Mouse (Mus musculus) limb, embryonic 12.5 days (tissue): ENCODE measurements around the gene P2ry4. TPM values are rescaled to one million over a fixed set of nuclear protein-coding genes. Genes with fewer than 3 reads are reported as not detected.

Experiments
- ATAC-seq: fragments of 200-750 bp; cut with Nextera tagmentation; 2 replicates; pipeline ENCODE4 v1.8.0; 2017; ENCODE audit warnings: low read depth, moderate TSS enrichment; ENCODE audit not compliant: insufficient number of reproducible peaks, insufficient read depth, low FRiP score, low TSS enrichment
- H3K27ac ChIP-seq: fragments of 300-500 bp; sonication (generic); 2 replicates; pipeline ENCODE4 v1.5.1; 2016; ENCODE audit warnings: mild to moderate bottlenecking, moderate library complexity
- H3K27me3 ChIP-seq: fragments of 300-500 bp; sonication (generic); 2 replicates; pipeline ENCODE4 v1.6.1; 2016; ENCODE audit warnings: mild to moderate bottlenecking, moderate library complexity
- H3K36me3 ChIP-seq: fragments of 300-500 bp; sonication (generic); 2 replicates; pipeline ENCODE4 v1.6.1; 2016; ENCODE audit warnings: mild to moderate bottlenecking, moderate library complexity
- H3K4me1 ChIP-seq: fragments of 300-500 bp; sonication (generic); replicated peaks from 2 replicates; pipeline ENCODE4 v1.6.1; 2016
- H3K4me2 ChIP-seq: fragments of 300-500 bp; sonication (generic); 2 replicates; pipeline ENCODE4 v1.6.1; 2016; ENCODE audit warnings: mild to moderate bottlenecking, moderate library complexity
- H3K4me3 ChIP-seq: fragments of 300-500 bp; sonication (generic); replicated peaks from 2 replicates; pipeline ENCODE4 v1.5.1; 2016; ENCODE audit warnings: mild to moderate bottlenecking
- H3K9ac ChIP-seq: fragments of 300-500 bp; sonication (generic); replicated peaks from 2 replicates; pipeline ENCODE4 v1.6.1; 2016; ENCODE audit warnings: mild to moderate bottlenecking, moderate library complexity
- H3K9me3 ChIP-seq: fragments of 300-500 bp; sonication (generic); 2 replicates; pipeline ENCODE4 v1.6.1; 2016; ENCODE audit warnings: mild to moderate bottlenecking, moderate library complexity
- WGBS: fragments of 180-500 bp; shearing (Covaris S2); methylation state at CpG from one replicate; pipeline ENCODE4 v1.1.7; 2016; 5-methylcytosine and 5-hydroxymethylcytosine counted together
- polyA plus RNA-seq: library from polyadenylated mRNA; unstranded; fragments of >200 nt; fragmentation: Nextera tagmentation; extraction: Ambion mirVana; gene quantifications from 2 replicates; pipeline ENCODE4 v1.2.1, GENCODE M21; 2016

The P2ry4 gene
- polyA plus RNA-seq, 1 experiment from 2014 or later, result not detected

GRCm38 (mm10) chrX:100597439-100597838 is 2.8 kb upstream of the P2ry4 start:
- 25% methylated on average over 5 of the region's 5 CpGs for WGBS

DNA sequence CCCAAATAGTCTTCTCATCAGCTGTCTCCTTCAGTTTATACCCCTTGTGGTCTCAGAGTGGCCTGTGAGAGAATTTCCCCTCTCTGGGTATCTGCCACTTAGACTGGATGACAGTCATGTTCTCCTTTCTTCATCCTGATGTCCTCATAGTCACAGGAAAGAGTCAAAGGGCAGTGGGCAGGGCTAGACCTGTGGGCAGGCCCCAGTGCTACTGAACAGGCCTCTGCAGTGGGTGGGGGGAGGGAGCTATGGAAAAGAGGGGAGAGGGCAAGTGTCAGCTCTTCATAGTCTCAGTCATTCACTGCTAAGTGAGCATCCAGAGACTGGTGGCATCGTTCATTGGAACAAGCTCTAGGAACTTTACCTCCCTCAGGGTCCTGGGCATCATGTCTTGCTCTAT is 22.7 kb downstream of the P2ry4 start, which contains the start of gene Awat1:
Awat1 (plus strand) TSS at position 301 of the 400 bp plus-strand sequence.
- H3K36me3 ChIP-seq, result no peaks in the 10 kb centered on the region
- H3K4me2 ChIP-seq, result no peak within 1 kb of the TSS
- peaks cover 13% of the 10 kb centered on the region for H3K27me3 ChIP-seq
- no peaks in the 10 kb centered on the region for H3K9me3 ChIP-seq
- H3K4me3 ChIP-seq, result no peak within 1 kb of the TSS
- WGBS, result 88% methylated on average over 1 of the region's 1 CpGs
- H3K9ac ChIP-seq, result no peak within 1 kb of the TSS
- H3K27ac ChIP-seq, result no peak within 1 kb of the TSS
- H3K4me1 ChIP-seq, result no peaks in the 10 kb centered on the region
- no peak for ATAC-seq

More at GRCm38 (mm10) chrX:100597439-100597838, 2.8 kb upstream of the P2ry4 start:
- Histone ChIP-seq H3K4me3 (no peak overlapping the region), H3K4me1 (no peaks in the 10 kb centered on the region), H3K36me3 (no peaks in the 10 kb centered on the region), H3K4me2 (no peak overlapping the region), H3K9ac (no peak overlapping the region), H3K27me3 (peaks cover 46% of the 10 kb centered on the region), H3K27ac (no peak overlapping the region), H3K9me3 (no peaks in the 10 kb centered on the region)
- ATAC-seq, result no peak

- Histone ChIP-seq H3K4me3 (no peak overlapping the region), H3K9me3 (no peaks in the 10 kb centered on the region), H3K36me3 (no peaks in the 10 kb centered on the region), H3K4me2 (no peak overlapping the region), H3K27ac (no peak overlapping the region), H3K27me3 (peaks cover 7% of the 10 kb centered on the region; the same call in 1 of the 2 replicates), H3K4me1 (no peaks in the 10 kb centered on the region), H3K9ac (no peak overlapping the region)
- no peak for ATAC-seq
- 92% methylated on average over 3 of the region's 3 CpGs for WGBS
Measured at GRCm38 (mm10) chrX:100565696-100566095, 29.0 kb downstream of the P2ry4 start.

- Histone ChIP-seq H3K4me3 (no peak overlapping the region), H3K9me3 (no peaks in the 10 kb centered on the region), H3K27ac (no peak overlapping the region), H3K9ac (no peak overlapping the region), H3K4me2 (no peak overlapping the region), H3K27me3 (peaks cover 9% of the 10 kb centered on the region), H3K4me1 (no peaks in the 10 kb centered on the region), H3K36me3 (no peaks in the 10 kb centered on the region)
- 77% methylated on average over 3 of the region's 3 CpGs for WGBS
- no peak for ATAC-seq
Measured at GRCm38 (mm10) chrX:100556026-100556425, 38.6 kb downstream of the P2ry4 start.

Other genes with a start within 250 kb of the P2ry4 start
- gene Otud6a, start 165.9 kb downstream of the P2ry4 start, polyA plus RNA-seq, result not detected in 2 replicates
- gene Awat2, start 152.2 kb downstream of the P2ry4 start, polyA plus RNA-seq, result 0.74 and 0.84 TPM in 2 replicates
- gene Igbp1, start 100.6 kb downstream of the P2ry4 start, polyA plus RNA-seq, result 38.3 and 38.9 TPM in 2 replicates
- gene Dgat2l6, start 70.0 kb downstream of the P2ry4 start, polyA plus RNA-seq, result not detected in 2 replicates
- gene Awat1, start 22.6 kb downstream of the P2ry4 start, polyA plus RNA-seq, result not detected in 2 replicates
- not detected in 2 replicates for gene Arr3, start 10.6 kb upstream of the P2ry4 start, polyA plus RNA-seq
- gene Kif4, start 30.9 kb upstream of the P2ry4 start, polyA plus RNA-seq, result 39.7 and 40.6 TPM in 2 replicates
- 104 and 117 TPM in 2 replicates for gene Pdzd11, start 31.7 kb upstream of the P2ry4 start, polyA plus RNA-seq
- 1.7 and 1.9 TPM in 2 replicates for gene Gdpd2, start 135.0 kb upstream of the P2ry4 start, polyA plus RNA-seq
- gene Dlg3, start 172.9 kb upstream of the P2ry4 start, polyA plus RNA-seq, result 15.7 and 17.6 TPM in 2 replicates